Mouse (Mus musculus) heart, postnatal 0 days (tissue): Measurements from ENCODE around the gene Dgkb.

Source experiments
- CTCF ChIP-seq: IDR thresholded peaks from 2 replicates; pipeline ENCODE4 v1.5.1; 2016; ENCODE audit warnings: antibody characterized with exemption, control low read depth, low read depth
- EP300 ChIP-seq: IDR thresholded peaks from 2 replicates; pipeline ENCODE4 v1.6.1; 2016; ENCODE audit warnings: antibody characterized with exemption, low read depth

DNA sequence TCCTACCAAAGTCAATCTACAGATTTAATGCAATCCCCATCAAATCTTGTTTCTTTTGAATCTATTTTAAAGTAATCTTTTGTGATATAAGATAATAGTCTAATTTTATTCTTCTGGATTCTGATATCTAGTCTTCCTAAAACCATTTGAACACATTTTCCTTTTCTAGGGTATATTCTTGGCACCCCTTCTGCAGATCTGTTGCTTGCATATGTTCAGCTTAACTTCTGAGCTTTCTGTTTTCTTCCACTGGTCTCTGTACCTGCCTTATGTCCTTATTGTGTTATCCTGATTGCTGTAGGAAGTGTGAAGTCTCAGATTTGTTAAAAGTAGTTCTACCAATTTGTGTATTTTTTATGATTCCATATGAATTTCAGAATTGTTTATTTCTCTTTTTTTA, 451.3 kb downstream of the Dgkb start:
- no peak for TF ChIP-seq CTCF
- no peak for TF ChIP-seq EP300
